Mouse (Mus musculus): ENCODE measurements around the gene Crebrf. TPM values are rescaled to one million over a fixed set of nuclear protein-coding genes. Genes with fewer than 3 reads are reported as not detected.

Crebrf gene
- total and polyA plus RNA-seq, 3 experiments, result 5.8 to 8.1 (median 6.8) TPM

- H3K4me3 ChIP-seq (replicated peaks in 1 of 3; ENCODE audit: low read depth in 2 of 3, low read length in 2 of 3, poor library complexity in 1 of 3), result no peak overlapping the region
- H3K4me2 ChIP-seq (ENCODE audit: insufficient read depth, low read depth, poor library complexity, severe bottlenecking), result no peak overlapping the region
These were observed 6.4 kb upstream of the Crebrf start for GRCm38 (mm10) chr17:26708993-26709590.

GRCm38 (mm10) chr17:26710049-26710448 lies 5.4 kb upstream of the Crebrf start:
- in situ Hi-C loops (cut with MboI; ENCODE audit: low pct_ligation_motif_present, low pct_unique_long_range_greater_than_20kb, low sequenced_read_pairs) (no loop called here), dilution Hi-C loops (cut with MboI; ENCODE audit: extremely low pct_ligation_motif_present, extremely low pct_unique_long_range_greater_than_20kb, low sequenced_read_pairs) (no loop called here)
- peaks cover 0 to 24% of the 10 kb centered on the region in 2 experiments; a peak in 3 of 4 replicates for H3K4me1 ChIP-seq (ENCODE audit: control insufficient read depth in 1 of 2, insufficient read depth in 2 of 2)
- H3K36me3 ChIP-seq (replicated peaks in 1 of 2; ENCODE audit: control insufficient read depth in 1 of 2, insufficient read depth in 1 of 2, low read length in 1 of 2), result no peaks in the 10 kb centered on the region
- H3K4me2 ChIP-seq (ENCODE audit: insufficient read depth, low read depth, poor library complexity, severe bottlenecking), result no peak overlapping the region
- no peaks in the 10 kb centered on the region for H3K9me3 ChIP-seq (replicated peaks; ENCODE audit: low read length)
- no peaks in the 10 kb centered on the region for H3K79me2 ChIP-seq (replicated peaks; ENCODE audit: control insufficient read depth, extremely low read depth, insufficient read depth, poor library complexity, severe bottlenecking)
- no peak overlapping the region for H3K4me3 ChIP-seq (replicated peaks in 1 of 3; ENCODE audit: low read depth in 2 of 3, low read length in 2 of 3, poor library complexity in 1 of 3)
- no peak overlapping the region for H3K9ac ChIP-seq (ENCODE audit: insufficient read depth, low read depth)
- H3K27me3 ChIP-seq (replicated peaks), result no peaks in the 10 kb centered on the region
- no peak for DNase-seq (ENCODE audit: extremely low read depth)
- H3K27ac ChIP-seq (ENCODE audit: insufficient read depth, low read depth), result no peak overlapping the region
- no peak for TF ChIP-seq PAX5 (IDR thresholded peaks at IDR 0.05; ENCODE audit: low read length)
- no peak for TF ChIP-seq BHLHE40 (IDR thresholded peaks at IDR 0.05; ENCODE audit: low read depth, low read length)
- TF ChIP-seq RAD21 (IDR thresholded peaks at IDR 0.05; ENCODE audit: low read depth, low read length), result no peak
- no peak for TF ChIP-seq SIN3A (IDR thresholded peaks at IDR 0.05; ENCODE audit: low read length)
- TF ChIP-seq NRF1 (IDR thresholded peaks at IDR 0.05; ENCODE audit: low read depth, low read length), result no peak
- no peak for TF ChIP-seq SMC3 (IDR thresholded peaks at IDR 0.05; ENCODE audit: low read depth, low read length)
- TF ChIP-seq HCFC1 (IDR thresholded peaks at IDR 0.05; ENCODE audit: low read depth, low read length), result no peak
- no peak for TF ChIP-seq GABPA (IDR thresholded peaks at IDR 0.05; ENCODE audit: insufficient replicate concordance, low read depth, low read length)
- TF ChIP-seq JUND (conservative IDR thresholded peaks at IDR 0.05; ENCODE audit: low read depth, low read length), result no peak
- no peak for TF ChIP-seq USF2 (conservative IDR thresholded peaks at IDR 0.05; ENCODE audit: low read depth, low read length)
- TF ChIP-seq MXI1 (IDR thresholded peaks at IDR 0.05; ENCODE audit: low read depth, low read length), result no peak
- TF ChIP-seq ETS1 (conservative IDR thresholded peaks at IDR 0.05; ENCODE audit: low read depth, low read length), result no peak
- no peak for TF ChIP-seq ZMIZ1 (IDR thresholded peaks at IDR 0.05; ENCODE audit: low read depth, low read length)
- no peak for TF ChIP-seq POLR2A (IDR thresholded peaks at IDR 0.05; ENCODE audit: low read depth, low read length)
- TF ChIP-seq CHD1 (IDR thresholded peaks at IDR 0.05; ENCODE audit: low read depth, low read length), result no peak
- TF ChIP-seq MAZ (IDR thresholded peaks at IDR 0.05; ENCODE audit: low read depth, low read length), result no peak
- no peak for TF ChIP-seq ELF1 (IDR thresholded peaks at IDR 0.05; ENCODE audit: low read depth, low read length)
- TF ChIP-seq MAX (IDR thresholded peaks at IDR 0.05; ENCODE audit: low read length), result no peak

More at GRCm38 (mm10) chr17:26708993-26709590, 6.4 kb upstream of the Crebrf start:
- dilution Hi-C loops (cut with MboI; ENCODE audit: extremely low pct_ligation_motif_present, extremely low pct_unique_long_range_greater_than_20kb, low sequenced_read_pairs) (no loop called here), in situ Hi-C loops (cut with MboI; ENCODE audit: low pct_ligation_motif_present, low pct_unique_long_range_greater_than_20kb, low sequenced_read_pairs) (no loop called here)
- peaks cover 0 to 3% of the 10 kb centered on the region in 2 experiments for H3K36me3 ChIP-seq (replicated peaks in 1 of 2; ENCODE audit: control insufficient read depth in 1 of 2, insufficient read depth in 1 of 2, low read length in 1 of 2)
- H3K4me1 ChIP-seq (ENCODE audit: control insufficient read depth in 1 of 2, insufficient read depth in 2 of 2), result peaks cover 0 to 16% of the 10 kb centered on the region in 2 experiments; a peak in 3 of 4 replicates
- no peaks in the 10 kb centered on the region for H3K27me3 ChIP-seq (replicated peaks)
- H3K27ac ChIP-seq (ENCODE audit: insufficient read depth, low read depth), result no peak overlapping the region
- no peak for DNase-seq (ENCODE audit: extremely low read depth)
- TF ChIP-seq NRF1 (IDR thresholded peaks at IDR 0.05; ENCODE audit: low read depth, low read length) (no peak), NELFE (IDR thresholded peaks at IDR 0.05; ENCODE audit: low read depth, low read length) (no peak), MEF2A (IDR thresholded peaks at IDR 0.05; ENCODE audit: borderline replicate concordance, low read depth, low read length) (no peak), USF1 (IDR thresholded peaks at IDR 0.05; ENCODE audit: low read depth, low read length) (no peak), MAZ (IDR thresholded peaks at IDR 0.05; ENCODE audit: low read depth, low read length) (no peak), CTCF (conservative IDR thresholded peaks at IDR 0.05 in 1 of 2, IDR thresholded peaks at IDR 0.05 in 1 of 2; ENCODE audit: low read depth in 2 of 2, low read length in 2 of 2) (no peak), CHD1 (IDR thresholded peaks at IDR 0.05; ENCODE audit: low read depth, low read length) (no peak), JUND (conservative IDR thresholded peaks at IDR 0.05; ENCODE audit: low read depth, low read length) (no peak), ZC3H11A (IDR thresholded peaks at IDR 0.05; ENCODE audit: low read depth, low read length) (no peak), E2F4 (IDR thresholded peaks at IDR 0.05; ENCODE audit: insufficient replicate concordance, low read depth, low read length) (no peak), UBTF (IDR thresholded peaks at IDR 0.05; ENCODE audit: low read depth, low read length) (no peak), TBP (conservative IDR thresholded peaks at IDR 0.05; ENCODE audit: low read depth, low read length) (no peak), RCOR1 (conservative IDR thresholded peaks at IDR 0.05; ENCODE audit: low read depth, low read length) (no peak), SIN3A (IDR thresholded peaks at IDR 0.05; ENCODE audit: low read length) (no peak), MYC (IDR thresholded peaks at IDR 0.05; ENCODE audit: low read depth, low read length) (no peak), MXI1 (IDR thresholded peaks at IDR 0.05; ENCODE audit: low read depth, low read length) (no peak), RAD21 (IDR thresholded peaks at IDR 0.05; ENCODE audit: low read depth, low read length) (no peak), PAX5 (IDR thresholded peaks at IDR 0.05; ENCODE audit: low read length) (no peak), TCF12 (IDR thresholded peaks at IDR 0.05; ENCODE audit: low read depth, low read length) (no peak)
- H3K9me3 ChIP-seq (replicated peaks; ENCODE audit: low read length), result peaks cover 3% of the 10 kb centered on the region
- H3K9ac ChIP-seq (ENCODE audit: insufficient read depth, low read depth), result no peak overlapping the region
- H3K79me2 ChIP-seq (replicated peaks; ENCODE audit: control insufficient read depth, extremely low read depth, insufficient read depth, poor library complexity, severe bottlenecking), result no peaks in the 10 kb centered on the region

Data from CH12.LX (cell line).